Mouse (Mus musculus): ENCODE data around the gene Klhl32.

- no peak for TF ChIP-seq POLR2A (IDR thresholded peaks at IDR 0.05; ENCODE audit: borderline replicate concordance, extremely low read depth, insufficient read depth, insufficient read length, poor library complexity, severe bottlenecking)
- TF ChIP-seq CTCF (IDR thresholded peaks at IDR 0.05; ENCODE audit: borderline replicate concordance, extremely low read depth, insufficient read depth, insufficient read length): no peak
These were observed 219.6 kb downstream of the Klhl32 start for GRCm38 (mm10) chr4:24631177-24631911.

Measured in brain, embryonic 14.5 days (tissue).